Mouse (Mus musculus): Measurements from ENCODE around the gene Zfp53. TPM values are rescaled to one million over a fixed set of nuclear protein-coding genes. Genes with fewer than 3 reads are reported as not detected.

Zfp53 gene
- polyA plus RNA-seq, 1 experiment: 1.5 TPM

DNA sequence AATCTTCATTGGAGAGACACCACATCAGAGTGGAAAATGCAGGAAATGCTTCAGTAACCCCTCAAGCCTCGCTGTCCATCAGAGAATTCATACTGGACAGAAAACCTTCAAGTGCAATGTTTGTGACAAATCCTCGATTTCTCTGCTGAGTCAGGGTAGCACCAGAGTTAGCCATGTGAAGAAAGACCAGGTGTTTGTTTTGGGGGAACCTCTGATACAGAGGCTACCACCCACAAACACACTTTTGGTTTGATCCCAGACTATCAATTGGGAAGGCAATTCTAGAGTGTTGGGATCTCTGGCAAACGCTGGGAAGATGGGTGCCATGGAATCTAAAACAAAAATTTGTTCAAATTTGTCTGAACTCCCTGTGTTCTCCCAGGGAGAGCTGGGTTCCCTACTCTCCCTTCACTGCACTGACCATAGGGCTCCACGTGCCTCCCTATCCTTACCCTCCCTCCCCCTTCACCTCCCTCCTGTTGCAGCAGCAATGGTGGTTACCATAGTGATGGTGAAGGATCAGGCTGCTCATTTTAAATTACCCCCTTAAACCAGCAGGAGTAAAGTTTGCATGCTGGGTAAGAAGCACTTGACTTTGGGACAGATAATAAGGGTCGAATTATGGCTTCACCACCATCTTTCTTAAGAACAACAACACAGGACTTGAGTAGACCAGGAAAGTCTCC is 42.0 kb downstream of the Zfp53 start:
- no peak for DNase-seq
- Histone ChIP-seq H3K4me1 (ENCODE audit: control insufficient read depth, insufficient read depth, low read length) (peaks cover 14% of the 10 kb centered on the region), H3K4me3 (replicated peaks; ENCODE audit: extremely low read depth, low read depth, low read length) (no peak overlapping the region)
- TF ChIP-seq CTCF (IDR thresholded peaks at IDR 0.05; ENCODE audit: insufficient read depth, low read length) (no peak), POLR2A (IDR thresholded peaks at IDR 0.05; ENCODE audit: borderline replicate concordance, extremely low read depth, low read depth, low read length) (no peak)
- 75% methylated on average over 5 of the region's 5 CpGs for WGBS

DNA sequence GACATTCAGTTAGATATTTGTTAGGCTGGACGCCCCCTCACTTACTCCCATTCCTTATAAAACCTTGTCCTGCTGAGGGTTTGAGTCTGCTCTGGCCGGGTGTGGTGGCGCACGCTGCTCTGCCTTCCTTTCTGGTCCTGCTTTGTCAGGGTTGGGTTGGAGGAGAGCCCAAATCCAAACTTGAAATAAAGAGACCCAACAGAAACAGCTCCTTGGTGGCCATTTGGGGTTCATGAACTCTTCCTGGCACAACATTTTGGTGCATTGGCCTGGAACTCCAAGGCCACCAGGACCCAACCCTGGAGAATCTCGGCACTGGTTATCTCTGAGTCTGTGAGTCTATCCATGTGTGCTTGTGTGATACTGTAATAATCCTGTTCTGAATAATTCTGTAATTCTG is 42.8 kb downstream of the Zfp53 start:
- DNase-seq: no peak
- TF ChIP-seq POLR2A (IDR thresholded peaks at IDR 0.05; ENCODE audit: borderline replicate concordance, extremely low read depth, low read depth, low read length) (no peak), CTCF (IDR thresholded peaks at IDR 0.05; ENCODE audit: insufficient read depth, low read length) (no peak)
- Histone ChIP-seq H3K4me1 (ENCODE audit: control insufficient read depth, insufficient read depth, low read length) (peaks cover 14% of the 10 kb centered on the region), H3K4me3 (replicated peaks; ENCODE audit: extremely low read depth, low read depth, low read length) (peak overlapping the region; percentile 71)
- 38% methylated on average over 5 of the region's 5 CpGs for WGBS

DNA sequence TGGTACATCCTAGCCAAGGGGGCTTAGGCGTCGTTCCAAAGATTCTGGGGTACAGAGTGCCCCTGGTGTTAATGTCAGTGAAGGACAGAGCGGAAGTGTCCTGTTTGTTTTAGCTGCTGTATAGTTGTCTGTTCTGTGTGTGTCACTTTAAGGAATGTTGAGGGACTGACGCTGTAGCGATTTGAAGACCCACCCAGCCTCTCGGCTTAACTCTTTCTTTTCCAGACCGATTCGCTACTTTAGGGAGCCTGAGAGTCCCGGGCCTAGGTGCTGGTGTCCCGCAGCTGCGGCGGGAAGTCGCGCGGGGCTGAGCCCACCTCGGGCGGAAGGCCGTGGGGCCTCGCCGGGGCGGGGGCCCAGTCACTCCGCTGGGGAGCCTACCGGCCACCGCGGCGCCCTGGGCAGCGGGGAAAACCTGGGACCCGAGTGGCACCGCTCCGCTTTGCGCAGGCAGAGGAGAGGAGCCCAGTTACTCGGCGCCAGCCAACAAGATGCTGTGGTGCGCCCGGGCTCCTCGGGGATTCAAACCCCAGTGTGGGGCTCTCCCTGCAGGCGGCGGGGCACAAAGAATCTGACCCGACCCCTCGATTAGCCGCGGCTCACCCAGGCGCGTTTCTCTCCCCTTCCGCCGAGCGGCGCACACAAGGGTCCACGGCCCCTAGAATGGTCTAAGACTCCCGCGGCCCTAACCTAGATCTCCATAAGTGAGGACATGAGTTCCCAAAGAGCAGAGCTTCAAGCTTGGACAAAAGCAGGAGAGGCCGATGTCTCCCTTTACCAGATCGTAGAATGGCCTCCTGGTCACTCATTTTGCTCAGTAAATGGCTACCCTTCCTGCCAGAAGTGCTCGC is 43.5 kb downstream of the Zfp53 start:
- TF ChIP-seq CTCF (IDR thresholded peaks at IDR 0.05; ENCODE audit: insufficient read depth, low read length) (no peak), POLR2A (IDR thresholded peaks at IDR 0.05; ENCODE audit: borderline replicate concordance, extremely low read depth, low read depth, low read length) (peak; percentile 38; the same call in 1 of the 2 replicates)
- Histone ChIP-seq H3K4me3 (replicated peaks; ENCODE audit: extremely low read depth, low read depth, low read length) (peak overlapping the region; percentile 71), H3K4me1 (ENCODE audit: control insufficient read depth, insufficient read depth, low read length) (peaks cover 14% of the 10 kb centered on the region)
- WGBS: 1% methylated on average over 54 of the region's 54 CpGs
- peak; percentile 85 for DNase-seq

DNA sequence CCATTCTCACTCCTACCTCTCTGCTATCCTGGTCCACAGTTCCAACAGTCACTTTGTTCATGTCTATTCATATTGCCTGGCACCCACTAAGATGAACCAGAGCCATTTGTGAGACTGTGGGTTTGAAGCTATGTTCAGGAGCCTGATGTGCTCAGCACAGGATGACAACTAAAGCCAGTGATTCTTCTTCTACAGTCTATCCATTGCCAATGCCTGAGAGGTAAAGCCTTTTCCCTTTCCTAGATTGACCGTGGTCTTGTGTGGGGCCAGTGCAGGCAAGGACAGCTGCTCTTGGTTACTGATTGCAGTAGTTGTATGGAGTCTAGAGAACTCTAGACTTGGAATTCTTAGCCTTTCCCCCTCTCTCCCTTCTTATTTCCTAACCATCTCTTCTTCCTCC is 45.2 kb downstream of the Zfp53 start:
- no peak for DNase-seq
- WGBS: 88% methylated on average over 1 of the region's 1 CpGs
- Histone ChIP-seq H3K4me3 (replicated peaks; ENCODE audit: extremely low read depth, low read depth, low read length) (no peak overlapping the region), H3K4me1 (ENCODE audit: control insufficient read depth, insufficient read depth, low read length) (peaks cover 14% of the 10 kb centered on the region)
- TF ChIP-seq POLR2A (IDR thresholded peaks at IDR 0.05; ENCODE audit: borderline replicate concordance, extremely low read depth, low read depth, low read length): no peak
- no peak for TF ChIP-seq CTCF (IDR thresholded peaks at IDR 0.05; ENCODE audit: insufficient read depth, low read length)

DNA sequence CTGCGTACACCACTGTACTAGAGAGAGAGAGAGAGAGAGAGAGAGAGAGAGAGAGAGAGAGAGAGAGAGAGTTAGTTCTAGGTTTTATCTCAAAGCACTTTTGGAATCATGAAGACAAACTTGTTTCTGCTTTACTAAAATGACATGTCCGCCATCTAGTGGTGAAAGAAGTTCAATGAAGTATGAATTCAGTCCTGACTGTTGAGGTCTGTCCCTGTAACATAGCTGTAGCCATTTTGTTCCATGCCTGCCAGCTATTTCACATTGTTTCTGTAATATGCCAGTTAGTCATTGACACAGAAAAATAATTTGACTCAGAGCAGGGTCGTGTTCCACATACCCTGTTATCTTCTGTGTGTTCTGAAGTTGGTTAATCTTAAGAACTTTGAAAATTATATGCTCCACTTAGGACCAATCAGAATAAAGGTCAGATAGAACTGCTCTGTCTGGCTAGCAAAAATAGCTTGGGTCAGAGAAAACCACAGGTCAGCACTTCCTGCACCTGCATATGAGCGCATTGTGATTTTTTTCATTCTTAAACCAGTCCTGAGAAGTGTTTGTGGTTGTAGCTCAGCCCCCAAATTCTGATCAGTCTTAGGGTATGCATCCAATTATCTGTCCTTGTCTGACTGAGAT is 45.8 kb downstream of the Zfp53 start:
- Histone ChIP-seq H3K4me1 (ENCODE audit: control insufficient read depth, insufficient read depth, low read length) (peaks cover 14% of the 10 kb centered on the region), H3K4me3 (replicated peaks; ENCODE audit: extremely low read depth, low read depth, low read length) (no peak overlapping the region)
- WGBS: 3% methylated on average over 4 of the region's 4 CpGs
- no peak for TF ChIP-seq POLR2A (IDR thresholded peaks at IDR 0.05; ENCODE audit: borderline replicate concordance, extremely low read depth, low read depth, low read length)
- peak; percentile 57; the same call in 1 of the 2 replicates for TF ChIP-seq CTCF (IDR thresholded peaks at IDR 0.05; ENCODE audit: insufficient read depth, low read length)
- DNase-seq: no peak

DNA sequence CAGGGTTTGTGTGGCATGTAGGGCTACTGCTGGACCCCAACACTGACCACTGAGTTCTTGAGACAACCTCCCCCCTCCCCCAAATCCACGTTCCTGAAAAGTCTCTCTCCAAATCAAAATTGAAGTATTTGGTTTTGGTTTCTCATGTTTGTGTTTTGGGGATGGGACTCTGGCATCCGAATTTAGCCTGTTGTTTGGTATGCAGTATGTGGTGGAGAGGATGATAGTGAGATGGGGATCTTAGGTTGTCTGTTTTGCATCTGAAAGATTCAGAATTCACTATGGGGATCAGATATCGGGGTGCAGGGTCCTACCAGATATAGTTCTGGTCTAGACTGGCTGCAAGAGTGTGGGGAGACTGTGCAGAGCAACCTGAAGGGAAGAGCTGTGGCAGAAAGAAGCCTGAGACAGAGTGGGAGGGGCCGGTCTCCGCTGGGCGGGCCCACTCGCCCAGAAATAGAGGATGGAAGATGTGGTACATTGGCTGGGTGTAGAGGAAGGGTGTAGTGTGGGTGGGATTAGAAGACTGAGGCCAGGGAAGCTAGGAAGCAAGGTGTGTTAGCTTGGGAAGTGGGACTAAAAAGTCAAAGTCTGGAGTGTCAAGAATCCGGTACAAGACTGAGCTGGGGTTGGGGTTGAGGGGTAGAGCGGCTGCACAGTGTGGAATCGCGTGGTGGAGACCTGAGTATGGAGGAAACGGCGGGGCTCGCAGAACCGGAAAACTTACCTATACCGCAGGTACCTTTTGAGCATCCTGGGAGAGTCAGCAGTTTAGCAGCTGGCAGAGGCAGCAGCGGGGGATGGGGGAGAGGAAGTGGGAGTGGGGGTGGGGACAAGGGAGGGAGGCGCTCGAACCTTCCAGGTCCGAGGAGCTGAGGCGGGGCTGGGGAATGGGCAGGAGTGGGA is 46.6 kb downstream of the Zfp53 start, which contains the start of gene Zfp52:
Zfp52 (plus strand) TSS at position 444 of the 906 bp plus-strand sequence.
- Histone ChIP-seq H3K4me1 (ENCODE audit: control insufficient read depth, insufficient read depth, low read length) (peaks cover 14% of the 10 kb centered on the region), H3K4me3 (replicated peaks; ENCODE audit: extremely low read depth, low read depth, low read length) (peak within 1 kb of the TSS; percentile 57)
- 2% methylated on average over 21 of the region's 21 CpGs for WGBS
- DNase-seq: peak; percentile 61
- TF ChIP-seq CTCF (IDR thresholded peaks at IDR 0.05; ENCODE audit: insufficient read depth, low read length) (no peak), POLR2A (IDR thresholded peaks at IDR 0.05; ENCODE audit: borderline replicate concordance, extremely low read depth, low read depth, low read length) (no peak)

DNA sequence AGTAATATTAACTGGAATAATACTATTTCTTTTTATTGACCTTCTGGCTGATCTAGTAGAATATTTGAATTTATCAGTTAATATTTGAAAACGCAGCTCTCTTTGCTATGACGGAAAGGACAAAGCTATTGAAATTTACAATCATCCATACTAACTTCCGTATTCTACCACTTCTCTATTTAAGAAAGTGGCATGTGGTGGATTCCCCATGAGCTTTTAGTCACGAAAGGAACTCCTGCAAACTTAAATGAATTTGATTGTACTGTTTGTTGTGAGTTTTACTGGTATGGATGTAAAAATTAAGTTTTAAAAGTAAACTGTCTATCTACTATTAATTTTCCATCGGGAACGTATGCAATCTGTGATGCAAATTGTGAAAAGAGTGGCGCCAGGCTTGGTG is 47.3 kb downstream of the Zfp53 start:
- peak overlapping the region; percentile 57 for H3K4me3 ChIP-seq (replicated peaks; ENCODE audit: extremely low read depth, low read depth, low read length)
- DNase-seq: no peak
- peaks cover 14% of the 10 kb centered on the region for H3K4me1 ChIP-seq (ENCODE audit: control insufficient read depth, insufficient read depth, low read length)
- 31% methylated on average over 7 of the region's 7 CpGs for WGBS
- TF ChIP-seq CTCF (IDR thresholded peaks at IDR 0.05; ENCODE audit: insufficient read depth, low read length): no peak
- no peak for TF ChIP-seq POLR2A (IDR thresholded peaks at IDR 0.05; ENCODE audit: borderline replicate concordance, extremely low read depth, low read depth, low read length)

DNA sequence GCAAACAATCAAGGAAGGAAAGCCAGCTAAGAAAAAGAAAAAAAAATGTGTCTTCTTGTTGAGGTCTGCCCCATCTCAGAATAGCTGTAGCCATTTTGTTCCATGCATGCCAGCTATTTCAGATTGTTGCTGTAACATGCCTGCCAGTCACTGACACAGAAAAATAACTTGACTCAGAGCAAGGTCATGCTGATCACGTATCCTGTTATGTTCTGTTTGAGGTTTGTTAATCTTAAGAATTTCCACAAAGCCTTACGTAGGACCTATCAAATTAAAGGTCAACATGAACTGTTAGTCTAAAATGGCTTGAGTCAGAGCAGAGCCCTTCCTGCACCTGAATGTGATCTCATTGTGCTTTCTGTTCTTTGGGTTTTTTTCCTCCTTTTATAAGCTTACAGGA is 47.9 kb downstream of the Zfp53 start:
- TF ChIP-seq CTCF (IDR thresholded peaks at IDR 0.05; ENCODE audit: insufficient read depth, low read length): no peak
- TF ChIP-seq POLR2A (IDR thresholded peaks at IDR 0.05; ENCODE audit: borderline replicate concordance, extremely low read depth, low read depth, low read length): no peak
- no peak for DNase-seq
- WGBS: 21% methylated on average over 2 of the region's 2 CpGs
- Histone ChIP-seq H3K4me1 (ENCODE audit: control insufficient read depth, insufficient read depth, low read length) (peaks cover 11% of the 10 kb centered on the region), H3K4me3 (replicated peaks; ENCODE audit: extremely low read depth, low read depth, low read length) (no peak overlapping the region)
